Mouse (Mus musculus) MEL (cell line): Measurements from ENCODE around the gene Pomt2.

ENCODE experiments used
- CTCF ChIP-seq, 3 experiments: IDR thresholded peaks in 2 of 3; conservative IDR thresholded peaks in 1 of 3; 2 replicates each; pipeline ENCODE4 v1.5.1; 2011 to 2012; ENCODE audit warnings: low read length in 3 of 3, low read depth in 2 of 3, mild to moderate bottlenecking in 2 of 3, improper control_type of control experiment in 1 of 3, inconsistent platforms in 1 of 3, mixed read lengths in 1 of 3, moderate library complexity in 1 of 3; ENCODE audit not compliant: control insufficient read depth in 1 of 3, insufficient read depth in 1 of 3, poor library complexity in 1 of 3, severe bottlenecking in 1 of 3
- E2F4 ChIP-seq: IDR thresholded peaks from 2 replicates; pipeline ENCODE4 v1.6.1; 2011; ENCODE audit warnings: low read depth, low read length, improper control_type of control experiment, borderline replicate concordance
- EP300 ChIP-seq, 2 experiments: IDR thresholded peaks; 2 replicates each; pipeline ENCODE4 v1.6.1; 2011; ENCODE audit warnings: improper control_type of control experiment in 2 of 2, low read length in 2 of 2, low read depth in 1 of 2, mild to moderate bottlenecking in 1 of 2
- MEF2A ChIP-seq: IDR thresholded peaks from 2 replicates; pipeline ENCODE4 v1.6.1; 2014; ENCODE audit warnings: low read depth, mild to moderate bottlenecking, inconsistent platforms, low read length, improper control_type of control experiment; ENCODE audit not compliant: poor library complexity, insufficient replicate concordance, severe bottlenecking; ENCODE audit errors: extremely low read depth
- MXI1 ChIP-seq: IDR thresholded peaks from 2 replicates; pipeline ENCODE4 v1.6.1; 2011; ENCODE audit warnings: mild to moderate bottlenecking, low read depth, low read length, improper control_type of control experiment
- POLR2A ChIP-seq, 2 experiments: IDR thresholded peaks; 2 replicates each; pipeline ENCODE4 v1.6.1; 2011 to 2012; ENCODE audit warnings: low read length in 2 of 2, mild to moderate bottlenecking in 2 of 2, control low read depth in 1 of 2, improper control_type of control experiment in 1 of 2, low read depth in 1 of 2, moderate library complexity in 1 of 2; ENCODE audit not compliant: control insufficient read depth in 1 of 2, insufficient read depth in 1 of 2, poor library complexity in 1 of 2
- RAD21 ChIP-seq: IDR thresholded peaks from 2 replicates; pipeline ENCODE4 v1.6.1; 2011; ENCODE audit warnings: mild to moderate bottlenecking, low read depth, low read length, improper control_type of control experiment
- TBP ChIP-seq: IDR thresholded peaks from 2 replicates; pipeline ENCODE4 v1.8.0; 2011; ENCODE audit warnings: low read depth, low read length, improper control_type of control experiment
- UBTF ChIP-seq: IDR thresholded peaks from 2 replicates; pipeline ENCODE4 v1.6.1; 2012; ENCODE audit warnings: low read depth, mild to moderate bottlenecking, inconsistent platforms, low read length, improper control_type of control experiment, moderate library complexity, borderline replicate concordance; ENCODE audit not compliant: insufficient read depth
- USF2 ChIP-seq, 2 experiments: IDR thresholded peaks; 2 replicates each; pipeline ENCODE4 v1.6.1; 2011 to 2012; ENCODE audit warnings: improper control_type of control experiment in 2 of 2, low read length in 2 of 2, borderline replicate concordance in 1 of 2, inconsistent platforms in 1 of 2, low read depth in 1 of 2, mild to moderate bottlenecking in 1 of 2; ENCODE audit not compliant: insufficient read depth in 1 of 2

DNA sequence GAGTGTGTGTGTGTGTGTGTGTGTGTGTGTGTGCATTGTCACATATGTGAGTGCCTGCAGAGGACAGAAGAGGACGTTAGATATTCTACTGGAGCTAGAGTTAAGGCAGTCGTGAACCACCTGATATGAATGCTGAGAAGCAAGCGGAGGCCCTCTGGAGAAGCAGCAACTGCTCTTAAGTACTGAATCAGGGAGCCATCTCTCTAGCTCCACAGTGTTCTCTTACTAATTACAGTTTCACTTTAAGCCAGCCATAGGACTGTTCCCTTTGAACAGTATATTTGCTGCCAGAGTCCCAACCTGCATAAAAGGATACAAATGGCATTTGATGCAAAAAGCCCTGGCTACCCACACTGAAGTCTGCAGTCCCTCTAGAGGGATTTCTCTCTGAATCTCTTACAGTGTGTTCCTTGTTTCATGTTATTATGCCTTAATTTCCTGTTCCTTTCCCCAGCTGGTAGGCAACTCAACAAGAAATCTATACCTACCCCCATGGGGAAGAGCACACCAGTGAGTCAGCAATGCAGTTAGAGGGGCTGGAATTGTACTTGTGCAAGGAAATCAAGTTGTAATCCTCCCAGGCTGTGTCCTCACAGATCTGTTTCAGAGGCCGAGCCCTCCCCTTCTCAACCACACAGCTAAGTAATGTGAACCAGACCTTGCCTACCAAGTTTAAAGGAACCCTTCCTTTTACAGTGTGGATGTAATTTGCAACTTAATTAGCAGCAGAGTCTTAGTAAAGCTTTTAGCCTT, 27.6 kb upstream of the Pomt2 start:
- TF ChIP-seq MEF2A, result no peak
- no peak for TF ChIP-seq POLR2A (IDR thresholded peaks at IDR 0.05; ENCODE audit: control insufficient read depth in 1 of 2, insufficient read depth in 1 of 2, low read depth in 1 of 2, low read length in 2 of 2, poor library complexity in 1 of 2)
- no peak for TF ChIP-seq USF2 (IDR thresholded peaks at IDR 0.05; ENCODE audit: borderline replicate concordance in 1 of 2, insufficient read depth in 1 of 2, low read depth in 1 of 2, low read length in 2 of 2)
- TF ChIP-seq EP300 (IDR thresholded peaks at IDR 0.05; ENCODE audit: low read depth in 1 of 2, low read length in 2 of 2), result no peak
- TF ChIP-seq UBTF, result no peak
- no peak for TF ChIP-seq E2F4
- TF ChIP-seq RAD21, result no peak
- no peak for TF ChIP-seq MXI1
- TF ChIP-seq CTCF (IDR thresholded peaks at IDR 0.05 in 2 of 3, conservative IDR thresholded peaks at IDR 0.05 in 1 of 3; ENCODE audit: control insufficient read depth in 1 of 3, insufficient read depth in 1 of 3, low read depth in 2 of 3, low read length in 3 of 3, poor library complexity in 1 of 3, severe bottlenecking in 1 of 3), result no peak
- TF ChIP-seq TBP, result no peak
